Mouse (Mus musculus) midbrain, embryonic 13.5 days (tissue): Measurements from ENCODE around the gene Esp38. TPM values are rescaled to one million over a fixed set of nuclear protein-coding genes. Genes with fewer than 3 reads are reported as not detected.
"Not testable (repeated sequence)": the region's sequence is repeated elsewhere in the genome, so short reads cannot be mapped to it uniquely, and the experiment has no call there.

ENCODE experiments used
- ATAC-seq: fragments of 200-750 bp; cut with Nextera tagmentation; 2 replicates; pipeline ENCODE4 v1.8.0; 2017; ENCODE audit warnings: mild to moderate bottlenecking, moderate TSS enrichment, moderate library complexity
- H3K27ac ChIP-seq: fragments of 300-500 bp; sonication (generic); 2 replicates; pipeline ENCODE4 v1.5.1; 2015; ENCODE audit warnings: inconsistent platforms, mild to moderate bottlenecking, moderate library complexity
- H3K27me3 ChIP-seq: fragments of 300-500 bp; sonication (generic); 2 replicates; pipeline ENCODE4 v1.6.1; 2015; ENCODE audit warnings: mild to moderate bottlenecking, inconsistent platforms
- H3K36me3 ChIP-seq: fragments of 300-500 bp; sonication (generic); 2 replicates; pipeline ENCODE4 v1.6.1; 2015; ENCODE audit warnings: mild to moderate bottlenecking, inconsistent platforms
- H3K4me1 ChIP-seq: fragments of 300-500 bp; sonication (generic); replicated peaks from 2 replicates; pipeline ENCODE4 v1.6.1; 2015; ENCODE audit warnings: inconsistent platforms
- H3K4me2 ChIP-seq: fragments of 300-500 bp; sonication (generic); replicated peaks from 2 replicates; pipeline ENCODE4 v1.6.1; 2015; ENCODE audit warnings: moderate library complexity, mild to moderate bottlenecking, inconsistent platforms
- H3K4me3 ChIP-seq: fragments of 300-500 bp; sonication (generic); replicated peaks from 2 replicates; pipeline ENCODE4 v1.5.1; 2015; ENCODE audit warnings: mild to moderate bottlenecking, inconsistent platforms
- H3K9ac ChIP-seq: fragments of 300-500 bp; sonication (generic); replicated peaks from 2 replicates; pipeline ENCODE4 v1.6.1; 2015; ENCODE audit warnings: mild to moderate bottlenecking, inconsistent platforms
- H3K9me3 ChIP-seq: fragments of 300-500 bp; sonication (generic); 2 replicates; pipeline ENCODE4 v1.6.1; 2016; ENCODE audit warnings: mild to moderate bottlenecking, inconsistent platforms
- WGBS: fragments of 180-500 bp; shearing (Covaris S2); methylation state at CpG from one replicate; pipeline ENCODE4 v1.1.7; 2015; 5-methylcytosine and 5-hydroxymethylcytosine counted together
- polyA plus RNA-seq: library from polyadenylated mRNA; unstranded; fragments of >200 nt; fragmentation: Nextera tagmentation; extraction: Ambion mirVana; gene quantifications from 2 replicates; pipeline ENCODE4 v1.2.1, GENCODE M21; 2015

Gene Esp38
- polyA plus RNA-seq, result not detected in 2 replicates

- no peak for ATAC-seq
- 72% methylated on average over 3 of the region's 3 CpGs for WGBS
- H3K9me3 ChIP-seq, result no peaks in the 10 kb centered on the region
- no peak within 1 kb of the TSS for H3K9ac ChIP-seq
- no peaks in the 10 kb centered on the region for H3K36me3 ChIP-seq
- H3K27ac ChIP-seq, result no peak within 1 kb of the TSS
- no peaks in the 10 kb centered on the region for H3K4me1 ChIP-seq
- no peak within 1 kb of the TSS for H3K4me2 ChIP-seq
- no peaks in the 10 kb centered on the region for H3K27me3 ChIP-seq
- H3K4me3 ChIP-seq, result no peak within 1 kb of the TSS
Observed at GRCm38 (mm10) chr17:39950220-39950619, at the start of gene Esp38. Gene Esp38, plus strand, starts transcription at chr17:39950520.

GRCm38 (mm10) chr17:39902928-39903545, 47.3 kb upstream of the Esp38 start:
- ATAC-seq, H3K27ac ChIP-seq, H3K27me3 ChIP-seq, H3K9ac ChIP-seq, H3K4me2 ChIP-seq, H3K4me3 ChIP-seq, H3K4me1 ChIP-seq, H3K9me3 ChIP-seq, H3K36me3 ChIP-seq: not testable (repeated sequence)
- WGBS, result 55% methylated on average over 8 of the region's 8 CpGs

Other genes with a start within 250 kb of the Esp38 start
- gene AC192777.2, start 144.9 kb downstream of the Esp38 start, polyA plus RNA-seq, result not detected in 2 replicates